Mouse (Mus musculus) heart, adult 2 months (tissue): Measurements from ENCODE around the gene Trp53tg5. TPM values are rescaled to one million over a fixed set of nuclear protein-coding genes. Genes with fewer than 3 reads are reported as not detected.

Source experiments
- DNase-seq, 2 experiments: peaks; one replicate each; pipeline ENCODE4 v3.0.0; 2021
- H3K27ac ChIP-seq: fragments of 200-600 bp; 2 replicates; pipeline ENCODE4 v1.8.1; 2022
- H3K27me3 ChIP-seq: fragments of 200-500 bp; 2 replicates; pipeline ENCODE4 v1.6.1; 2012; ENCODE audit warnings: mild to moderate bottlenecking, low read length, inconsistent platforms, mixed read lengths; ENCODE audit not compliant: control insufficient read depth, insufficient read depth
- H3K36me3 ChIP-seq: fragments of 200-500 bp; 2 replicates; pipeline ENCODE4 v1.6.1; 2012; ENCODE audit warnings: low read length, inconsistent platforms; ENCODE audit not compliant: control insufficient read depth, insufficient read depth
- H3K4me1 ChIP-seq: fragments of 200-500 bp; 2 replicates; pipeline ENCODE4 v1.6.1; 2011; ENCODE audit warnings: low read length; ENCODE audit not compliant: control insufficient read depth, insufficient read depth
- H3K4me3 ChIP-seq: fragments of 200-600 bp; 2 replicates; pipeline ENCODE4 v1.8.1; 2022
- H3K79me2 ChIP-seq: fragments of 200-500 bp; replicated peaks from 2 replicates; pipeline ENCODE4 v1.6.1; 2012; ENCODE audit warnings: mild to moderate bottlenecking, inconsistent platforms, low read length, moderate library complexity, mixed read lengths; ENCODE audit not compliant: control insufficient read depth, insufficient read depth
- H3K9ac ChIP-seq: fragments of 200-500 bp; 2 replicates; pipeline ENCODE4 v1.6.1; 2012; ENCODE audit warnings: low read depth, mild to moderate bottlenecking, control low read depth, inconsistent platforms, low read length, mixed read lengths
- CTCF ChIP-seq: fragments of 200-600 bp; IDR thresholded peaks from 2 replicates; pipeline ENCODE4 v1.8.1; 2022; ENCODE audit warnings: antibody characterized with exemption, mild to moderate bottlenecking, moderate library complexity
- EP300 ChIP-seq: fragments of 200-500 bp; IDR thresholded peaks from 2 replicates; pipeline ENCODE4 v1.6.1; 2011; ENCODE audit warnings: low read depth, low read length, control low read depth; ENCODE audit not compliant: insufficient read depth
- POLR2A ChIP-seq: fragments of 200-500 bp; IDR thresholded peaks from 2 replicates; pipeline ENCODE4 v1.6.1; 2011; ENCODE audit warnings: mild to moderate bottlenecking, low read depth, low read length, control low read depth; ENCODE audit not compliant: insufficient read depth
- WGBS: fragments of 180-500 bp; shearing (Covaris S2); methylation state at CpG from one replicate; pipeline ENCODE4 v1.1.7; 2018; 5-methylcytosine and 5-hydroxymethylcytosine counted together
- intact Hi-C: fragments of 180-260 bp; cut with DNase I; formaldehyde crosslinking; loops from one replicate; pipeline ENCODE4 v1.15.1; 2025
- long read RNA-seq: library from polyadenylated mRNA; stranded (forward); transcript quantifications from one replicate; pipeline ENCODE4 v2.0.0, GENCODE M21; 2021
- polyA plus RNA-seq: library from polyadenylated mRNA; depleted of rRNA; stranded (reverse); fragments of >200 nt; gene quantifications from 2 replicates; pipeline ENCODE4 v1.2.3, GENCODE M21; 2012; rRNA removed
- total RNA-seq, 2 experiments: library from RNA; stranded (reverse); gene quantifications; 2 replicates each; pipeline ENCODE4 v1.2.3; 2021

Gene Trp53tg5
- not detected for total RNA-seq
- not detected in 2 replicates for polyA plus RNA-seq
- long read RNA-seq: 0 reads

- intact Hi-C loops: no loop called here
- Histone ChIP-seq H3K79me2 (no peaks in the 10 kb centered on the region), H3K4me1 (no peaks in the 10 kb centered on the region), H3K27me3 (no peaks in the 10 kb centered on the region), H3K36me3 (no peaks in the 10 kb centered on the region), H3K4me3 (no peak within 1 kb of the TSS), H3K27ac (no peak within 1 kb of the TSS), H3K9ac (no peak within 1 kb of the TSS)
- 85% methylated on average over 6 of the region's 6 CpGs for WGBS
- no peak for TF ChIP-seq POLR2A
- TF ChIP-seq CTCF: no peak
- no peak for TF ChIP-seq EP300
- no peak for DNase-seq
Measured at GRCm38 (mm10) chr2:164473624-164474023, at the start of gene Trp53tg5. Trp53tg5 (minus strand) TSS chr2:164473724.

- H3K79me2 ChIP-seq: no peaks in the 10 kb centered on the region
- no peak overlapping the region for H3K4me3 ChIP-seq
- no peak overlapping the region for H3K9ac ChIP-seq
- H3K27ac ChIP-seq: no peak overlapping the region
- intact Hi-C loops: no loop called here
- 21% methylated on average over 8 of the region's 8 CpGs for WGBS
- no peak for TF ChIP-seq CTCF
- TF ChIP-seq EP300: no peak
- no peak for TF ChIP-seq POLR2A
- H3K4me1 ChIP-seq: no peaks in the 10 kb centered on the region; the same call in 1 of the 2 replicates
- no peaks in the 10 kb centered on the region for H3K36me3 ChIP-seq
- no peaks in the 10 kb centered on the region for H3K27me3 ChIP-seq
- no peak for DNase-seq
Measured at GRCm38 (mm10) chr2:164522280-164522679, 48.8 kb upstream of the Trp53tg5 start.

DNA sequence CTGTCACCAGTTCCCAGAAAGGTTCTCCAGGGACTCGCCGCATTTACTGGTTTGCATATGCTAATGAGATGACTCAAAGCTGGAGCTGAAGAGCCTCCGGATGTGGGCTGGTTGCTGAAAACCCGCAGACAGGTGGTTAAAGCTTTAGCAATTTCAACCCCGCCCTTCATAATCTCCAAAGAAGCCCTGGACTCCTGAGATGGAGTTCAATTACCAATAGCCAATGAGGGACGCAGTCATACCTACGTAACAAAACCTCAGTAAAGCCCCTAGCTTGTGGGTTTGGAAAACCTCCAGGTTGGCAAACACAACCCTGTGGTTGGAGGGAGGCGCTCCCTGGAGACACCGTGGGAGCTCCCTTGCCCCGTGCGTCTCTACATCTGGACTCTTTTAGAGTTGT is 48.3 kb upstream of the Trp53tg5 start:
- Histone ChIP-seq H3K9ac (no peak overlapping the region), H3K27ac (no peak overlapping the region), H3K4me3 (no peak overlapping the region), H3K36me3 (no peaks in the 10 kb centered on the region), H3K4me1 (no peaks in the 10 kb centered on the region; the same call in 1 of the 2 replicates), H3K27me3 (no peaks in the 10 kb centered on the region), H3K79me2 (no peaks in the 10 kb centered on the region)
- 10% methylated on average over 11 of the region's 11 CpGs for WGBS
- peak in 1 of 2 experiments; percentile 30 for DNase-seq
- TF ChIP-seq CTCF: no peak
- TF ChIP-seq EP300: no peak
- intact Hi-C loops: no loop called here

DNA sequence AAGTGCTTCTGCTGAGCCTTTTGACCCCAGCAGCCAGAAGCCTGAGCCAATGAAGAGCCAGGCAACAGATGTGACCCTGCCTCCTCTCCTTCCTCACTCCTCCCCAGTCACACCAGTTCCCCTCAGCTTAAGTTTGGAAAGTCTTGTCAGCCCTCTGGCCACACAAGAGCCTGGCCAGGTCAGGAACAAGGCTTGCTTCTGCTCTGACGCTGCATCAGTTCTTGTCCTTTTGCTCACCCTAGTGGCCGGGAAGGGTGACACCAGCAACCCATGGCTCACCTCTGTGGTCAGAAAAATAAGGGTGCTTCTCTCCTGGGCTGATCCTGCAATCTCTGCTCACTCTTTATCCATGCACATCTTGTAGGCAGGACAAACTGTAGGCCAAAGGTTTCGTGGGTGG is 47.3 kb upstream of the Trp53tg5 start:
- 6% methylated on average over 3 of the region's 3 CpGs for WGBS

DNA sequence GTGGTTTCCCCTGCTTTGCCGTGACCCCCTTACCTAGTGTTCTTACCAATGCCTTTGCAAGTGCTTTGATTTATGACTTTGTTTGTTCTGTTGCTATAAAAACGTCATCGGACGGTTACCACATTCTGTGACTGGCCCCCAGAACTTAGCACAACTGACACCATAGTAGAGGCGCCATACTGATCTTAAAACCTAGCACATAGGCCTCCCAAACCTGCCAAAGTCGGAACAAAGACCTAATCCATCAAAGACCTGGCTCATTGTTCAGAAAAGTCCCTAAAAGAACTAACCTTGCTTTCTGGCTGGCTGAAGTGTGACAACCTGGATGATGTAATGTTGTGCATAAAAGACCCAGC is 45.6 kb upstream of the Trp53tg5 start:
- H3K27ac ChIP-seq: no peak overlapping the region
- H3K4me1 ChIP-seq: no peaks in the 10 kb centered on the region; the same call in 1 of the 2 replicates
- no peaks in the 10 kb centered on the region for H3K27me3 ChIP-seq
- H3K9ac ChIP-seq: no peak overlapping the region
- no peaks in the 10 kb centered on the region for H3K36me3 ChIP-seq
- DNase-seq: no peak
- intact Hi-C loops: no loop called here
- TF ChIP-seq CTCF: no peak
- H3K4me3 ChIP-seq: no peak overlapping the region
- 84% methylated on average over 6 of the region's 6 CpGs for WGBS
- H3K79me2 ChIP-seq: no peaks in the 10 kb centered on the region

More for the DNA sequence above, 47.3 kb upstream of the Trp53tg5 start:
- no peak overlapping the region for H3K4me3 ChIP-seq
- no peaks in the 10 kb centered on the region for H3K79me2 ChIP-seq
- DNase-seq: peak; percentile 52 to 56
- no peaks in the 10 kb centered on the region for H3K36me3 ChIP-seq
- H3K4me1 ChIP-seq: no peaks in the 10 kb centered on the region; the same call in 1 of the 2 replicates
- no peak overlapping the region for H3K27ac ChIP-seq
- TF ChIP-seq POLR2A (no peak), CTCF (peak; percentile 83), EP300 (peak; percentile 80)
- intact Hi-C loops: loop anchor here (1.0 kb wide), 1 partner anchor 103 kb away; no protein-coding TSS in a partner anchor
- H3K27me3 ChIP-seq: no peaks in the 10 kb centered on the region
- no peak overlapping the region for H3K9ac ChIP-seq

DNA sequence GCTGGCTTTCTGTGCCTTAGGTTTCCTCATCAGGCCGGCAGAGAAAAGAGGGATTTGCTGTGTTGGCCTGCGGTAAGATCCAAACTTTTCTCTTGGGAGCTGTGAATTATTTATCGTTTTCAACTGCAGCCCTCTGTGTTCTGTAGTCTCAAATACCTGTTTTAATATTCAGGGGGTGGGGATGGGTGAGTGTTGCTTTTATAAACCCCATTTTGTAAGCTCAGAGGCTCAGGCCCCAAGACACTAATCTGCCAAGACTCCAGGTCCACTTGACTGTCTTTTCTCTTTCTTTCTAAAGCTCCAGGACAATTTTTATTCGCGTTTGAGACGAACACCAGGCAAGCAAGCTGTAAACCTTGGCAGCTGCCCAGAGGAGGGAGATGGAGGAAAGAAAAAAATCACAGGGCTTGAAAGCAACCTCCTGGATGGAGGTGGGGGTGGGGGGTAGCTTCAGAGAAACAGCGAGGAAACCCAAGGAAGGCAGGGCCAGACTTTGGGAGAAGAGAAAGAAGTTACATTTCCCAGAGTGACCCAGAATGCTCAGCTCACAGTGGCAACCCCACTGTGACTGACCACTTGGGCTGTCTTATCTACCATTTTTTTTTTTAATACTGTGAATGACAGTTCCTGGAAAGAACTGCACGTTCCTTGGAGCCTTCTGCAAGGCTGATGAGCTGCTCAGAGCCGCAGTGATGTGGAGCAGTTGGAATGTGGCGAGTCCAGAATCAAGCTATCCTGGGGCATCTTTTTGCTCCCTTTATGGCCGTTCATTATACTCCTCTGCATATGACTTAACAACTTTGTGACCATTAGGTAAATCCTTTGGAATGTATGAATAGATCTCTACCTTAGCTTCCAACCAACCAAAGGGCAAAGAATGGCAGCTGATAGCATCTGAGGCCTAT is 45.0 kb upstream of the Trp53tg5 start:
- H3K27ac ChIP-seq: no peak overlapping the region
- 48% methylated on average over 11 of the region's 11 CpGs for WGBS

More for the DNA sequence above, 45.0 kb upstream of the Trp53tg5 start:
- no peaks in the 10 kb centered on the region for H3K27me3 ChIP-seq
- no peaks in the 10 kb centered on the region for H3K79me2 ChIP-seq
- H3K36me3 ChIP-seq: no peaks in the 10 kb centered on the region
- peaks cover 2% of the 10 kb centered on the region; the same call in 1 of the 2 replicates for H3K4me1 ChIP-seq
- intact Hi-C loops: loop anchor here (1.0 kb wide), 2 partner anchors 48 to 58 kb away; partner anchors contain the start of gene Gm20458
- no peak for DNase-seq
- H3K9ac ChIP-seq: no peak overlapping the region
- TF ChIP-seq EP300 (no peak), POLR2A (no peak), CTCF (no peak)
- H3K4me3 ChIP-seq: no peak overlapping the region
